Mouse (Mus musculus): Measurements from ENCODE around the gene Taf15. TPM values are rescaled to one million over a fixed set of nuclear protein-coding genes. Genes with fewer than 3 reads are reported as not detected.

Taf15 gene
- polyA plus RNA-seq, 1 experiment from 2014 or later = 4.0 TPM

- TF ChIP-seq EP300 (optimal IDR thresholded peaks at IDR 0.05) = no peak
- no peak for TF ChIP-seq CTCF (IDR thresholded peaks at IDR 0.05; ENCODE audit: low read depth)
- H3K27ac ChIP-seq (replicated peaks) = no peak overlapping the region
- WGBS = 86% methylated on average over 10 of the region's 10 CpGs
- H3K36me3 ChIP-seq (ENCODE audit: control insufficient read depth, insufficient read depth, low read length) = no peaks in the 10 kb centered on the region
- no peak overlapping the region for H3K4me3 ChIP-seq (ENCODE audit: low read depth, low read length)
- H3K9me3 ChIP-seq (ENCODE audit: control insufficient read depth, low read length) = no peaks in the 10 kb centered on the region
- H3K4me2 ChIP-seq (replicated peaks; ENCODE audit: low read depth) = no peak overlapping the region
- H3K9ac ChIP-seq (ENCODE audit: low read length) = no peak overlapping the region
- DNase-seq (ENCODE audit: low spot score) (no peak), ATAC-seq (ENCODE audit: low FRiP score, low TSS enrichment) (no peak)
- H3K4me1 ChIP-seq (replicated peaks; ENCODE audit: control insufficient read depth, insufficient read depth) = peaks cover 13% of the 10 kb centered on the region
- H3K27me3 ChIP-seq (ENCODE audit: control insufficient read depth, insufficient read depth, low read length) = no peaks in the 10 kb centered on the region
These were observed 21.6 kb upstream of the Taf15 start for GRCm38 (mm10) chr11:83451281-83451680.

GRCm38 (mm10) chr11:83454548-83454947 lies 18.3 kb upstream of the Taf15 start:
- no peak overlapping the region for H3K4me3 ChIP-seq (ENCODE audit: low read depth, low read length)
- peaks cover 10% of the 10 kb centered on the region for H3K4me1 ChIP-seq (replicated peaks; ENCODE audit: control insufficient read depth, insufficient read depth)
- 0 out of 2 replicates have a peak overlapping the region, but pooled peaks have one; percentile 31 for H3K9ac ChIP-seq (ENCODE audit: low read length)
- no peaks in the 10 kb centered on the region for H3K27me3 ChIP-seq (ENCODE audit: control insufficient read depth, insufficient read depth, low read length)
- peak overlapping the region; percentile 6; the same call in 1 of the 2 replicates for H3K4me2 ChIP-seq (replicated peaks; ENCODE audit: low read depth)
- peak; percentile 76 for DNase-seq (ENCODE audit: low spot score)
- H3K36me3 ChIP-seq (ENCODE audit: control insufficient read depth, insufficient read depth, low read length) = no peaks in the 10 kb centered on the region
- no peaks in the 10 kb centered on the region for H3K9me3 ChIP-seq (ENCODE audit: control insufficient read depth, low read length)
- H3K27ac ChIP-seq (replicated peaks) = peak overlapping the region; percentile 93
- TF ChIP-seq EP300 (optimal IDR thresholded peaks at IDR 0.05) (peak; percentile 52), CTCF (IDR thresholded peaks at IDR 0.05; ENCODE audit: low read depth) (no peak)
- ATAC-seq (ENCODE audit: low FRiP score, low TSS enrichment) = peak; percentile 79
- 9% methylated on average over 4 of the region's 4 CpGs for WGBS

GRCm38 (mm10) chr11:83455608-83456007 lies 17.3 kb upstream of the Taf15 start:
- Histone ChIP-seq H3K27me3 (ENCODE audit: control insufficient read depth, insufficient read depth, low read length) (no peaks in the 10 kb centered on the region), H3K4me3 (ENCODE audit: low read depth, low read length) (no peak overlapping the region), H3K9ac (ENCODE audit: low read length) (no peak overlapping the region), H3K4me2 (replicated peaks; ENCODE audit: low read depth) (no peak overlapping the region), H3K36me3 (ENCODE audit: control insufficient read depth, insufficient read depth, low read length) (no peaks in the 10 kb centered on the region), H3K4me1 (replicated peaks; ENCODE audit: control insufficient read depth, insufficient read depth) (peaks cover 10% of the 10 kb centered on the region), H3K9me3 (ENCODE audit: control insufficient read depth, low read length) (no peaks in the 10 kb centered on the region), H3K27ac (replicated peaks) (peak overlapping the region; percentile 93)
- WGBS = 48% methylated on average over 3 of the region's 3 CpGs
- TF ChIP-seq EP300 (optimal IDR thresholded peaks at IDR 0.05) (peak; percentile 73), CTCF (IDR thresholded peaks at IDR 0.05; ENCODE audit: low read depth) (no peak)
- ATAC-seq (ENCODE audit: low FRiP score, low TSS enrichment) (peak; percentile 53), DNase-seq (ENCODE audit: low spot score) (no peak)

GRCm38 (mm10) chr11:83457257-83457656 lies 15.6 kb upstream of the Taf15 start:
- no peak overlapping the region for H3K4me3 ChIP-seq (ENCODE audit: low read depth, low read length)
- no peak overlapping the region for H3K9ac ChIP-seq (ENCODE audit: low read length)
- TF ChIP-seq CTCF (IDR thresholded peaks at IDR 0.05; ENCODE audit: low read depth) (no peak), EP300 (optimal IDR thresholded peaks at IDR 0.05) (no peak)
- no peaks in the 10 kb centered on the region for H3K9me3 ChIP-seq (ENCODE audit: control insufficient read depth, low read length)
- ATAC-seq (ENCODE audit: low FRiP score, low TSS enrichment) (no peak), DNase-seq (ENCODE audit: low spot score) (peak; percentile 18)
- 44% methylated on average over 7 of the region's 7 CpGs for WGBS
- peaks cover 10% of the 10 kb centered on the region for H3K4me1 ChIP-seq (replicated peaks; ENCODE audit: control insufficient read depth, insufficient read depth)
- no peaks in the 10 kb centered on the region for H3K27me3 ChIP-seq (ENCODE audit: control insufficient read depth, insufficient read depth, low read length)
- no peaks in the 10 kb centered on the region for H3K36me3 ChIP-seq (ENCODE audit: control insufficient read depth, insufficient read depth, low read length)
- peak overlapping the region; percentile 87 for H3K27ac ChIP-seq (replicated peaks)
- no peak overlapping the region for H3K4me2 ChIP-seq (replicated peaks; ENCODE audit: low read depth)

- Histone ChIP-seq H3K4me2 (replicated peaks; ENCODE audit: low read depth) (0 out of 2 replicates have a peak overlapping the region, but pooled peaks have one; percentile 25), H3K9me3 (ENCODE audit: control insufficient read depth, low read length) (no peaks in the 10 kb centered on the region), H3K27me3 (ENCODE audit: control insufficient read depth, insufficient read depth, low read length) (no peaks in the 10 kb centered on the region), H3K27ac (replicated peaks) (peak overlapping the region; percentile 87), H3K36me3 (ENCODE audit: control insufficient read depth, insufficient read depth, low read length) (no peaks in the 10 kb centered on the region), H3K4me1 (replicated peaks; ENCODE audit: control insufficient read depth, insufficient read depth) (peaks cover 10% of the 10 kb centered on the region), H3K4me3 (ENCODE audit: low read depth, low read length) (no peak overlapping the region), H3K9ac (ENCODE audit: low read length) (no peak overlapping the region)
- WGBS = 32% methylated on average over 9 of the region's 9 CpGs
- TF ChIP-seq CTCF (IDR thresholded peaks at IDR 0.05; ENCODE audit: low read depth) (no peak), EP300 (optimal IDR thresholded peaks at IDR 0.05) (no peak)
- DNase-seq (ENCODE audit: low spot score) (peak; percentile 55), ATAC-seq (ENCODE audit: low FRiP score, low TSS enrichment) (peak; percentile 54)
These were observed 14.8 kb upstream of the Taf15 start for GRCm38 (mm10) chr11:83457912-83458601.

GRCm38 (mm10) chr11:83461462-83462027 lies 11.3 kb upstream of the Taf15 start:
- no peaks in the 10 kb centered on the region for H3K36me3 ChIP-seq (ENCODE audit: control insufficient read depth, insufficient read depth, low read length)
- H3K9me3 ChIP-seq (ENCODE audit: control insufficient read depth, low read length) = no peaks in the 10 kb centered on the region
- no peaks in the 10 kb centered on the region for H3K27me3 ChIP-seq (ENCODE audit: control insufficient read depth, insufficient read depth, low read length)
- ATAC-seq (ENCODE audit: low FRiP score, low TSS enrichment) (no peak), DNase-seq (ENCODE audit: low spot score) (no peak)
- peaks cover 10% of the 10 kb centered on the region; the same call in 1 of the 2 replicates for H3K4me1 ChIP-seq (replicated peaks; ENCODE audit: control insufficient read depth, insufficient read depth)
- H3K9ac ChIP-seq (ENCODE audit: low read length) = no peak overlapping the region
- WGBS = 70% methylated on average over 10 of the region's 10 CpGs
- peak overlapping the region; percentile 95 for H3K4me2 ChIP-seq (replicated peaks; ENCODE audit: low read depth)
- no peak overlapping the region; the same call in 1 of the 2 replicates for H3K27ac ChIP-seq (replicated peaks)
- peak overlapping the region; percentile 66 for H3K4me3 ChIP-seq (ENCODE audit: low read depth, low read length)
- TF ChIP-seq CTCF (IDR thresholded peaks at IDR 0.05; ENCODE audit: low read depth) (no peak), EP300 (optimal IDR thresholded peaks at IDR 0.05) (no peak)
